Mouse (Mus musculus) embryonic facial prominence, embryonic 15.5 days (tissue): ENCODE measurements around the gene 4932411N23Rik. TPM values are rescaled to one million over a fixed set of nuclear protein-coding genes. Genes with fewer than 3 reads are reported as not detected.
"Not testable (repeated sequence)": the region's sequence is repeated elsewhere in the genome, so short reads cannot be mapped to it uniquely, and the experiment has no call there.

ENCODE experiments used
- ATAC-seq: fragments of 200-750 bp; cut with Nextera tagmentation; 2 replicates; pipeline ENCODE4 v1.8.0; 2017; ENCODE audit warnings: low read depth, moderate TSS enrichment; ENCODE audit not compliant: insufficient number of reproducible peaks, low FRiP score, low TSS enrichment
- H3K27ac ChIP-seq: fragments of 300-500 bp; sonication (generic); replicated peaks from 2 replicates; pipeline ENCODE4 v1.5.1; 2015; ENCODE audit warnings: mild to moderate bottlenecking, inconsistent platforms
- H3K27me3 ChIP-seq: fragments of 300-500 bp; sonication (generic); 2 replicates; pipeline ENCODE4 v1.6.1; 2015; ENCODE audit warnings: inconsistent platforms
- H3K36me3 ChIP-seq: fragments of 300-500 bp; sonication (generic); 2 replicates; pipeline ENCODE4 v1.6.1; 2015; ENCODE audit warnings: mild to moderate bottlenecking, inconsistent platforms
- H3K4me1 ChIP-seq: fragments of 300-500 bp; sonication (generic); 2 replicates; pipeline ENCODE4 v1.6.1; 2015; ENCODE audit warnings: inconsistent platforms
- H3K4me2 ChIP-seq: fragments of 300-500 bp; sonication (generic); replicated peaks from 2 replicates; pipeline ENCODE4 v1.6.1; 2015; ENCODE audit warnings: mild to moderate bottlenecking, inconsistent platforms
- H3K4me3 ChIP-seq: fragments of 300-500 bp; sonication (generic); replicated peaks from 2 replicates; pipeline ENCODE4 v1.5.1; 2015; ENCODE audit warnings: mild to moderate bottlenecking, inconsistent platforms
- H3K9ac ChIP-seq: fragments of 300-500 bp; sonication (generic); 2 replicates; pipeline ENCODE4 v1.6.1; 2015; ENCODE audit warnings: inconsistent platforms
- H3K9me3 ChIP-seq: fragments of 300-500 bp; sonication (generic); replicated peaks from 2 replicates; pipeline ENCODE4 v1.6.1; 2016; ENCODE audit warnings: inconsistent platforms
- WGBS: fragments of 180-500 bp; shearing (Covaris S2); methylation state at CpG from one replicate; pipeline ENCODE4 v1.1.7; 2015; 5-methylcytosine and 5-hydroxymethylcytosine counted together
- polyA plus RNA-seq: library from polyadenylated mRNA; unstranded; fragments of >200 nt; fragmentation: Nextera tagmentation; extraction: Ambion mirVana; gene quantifications from 2 replicates; pipeline ENCODE4 v1.2.1, GENCODE M21; 2015

4932411N23Rik gene
- polyA plus RNA-seq: not detected in 2 replicates

DNA sequence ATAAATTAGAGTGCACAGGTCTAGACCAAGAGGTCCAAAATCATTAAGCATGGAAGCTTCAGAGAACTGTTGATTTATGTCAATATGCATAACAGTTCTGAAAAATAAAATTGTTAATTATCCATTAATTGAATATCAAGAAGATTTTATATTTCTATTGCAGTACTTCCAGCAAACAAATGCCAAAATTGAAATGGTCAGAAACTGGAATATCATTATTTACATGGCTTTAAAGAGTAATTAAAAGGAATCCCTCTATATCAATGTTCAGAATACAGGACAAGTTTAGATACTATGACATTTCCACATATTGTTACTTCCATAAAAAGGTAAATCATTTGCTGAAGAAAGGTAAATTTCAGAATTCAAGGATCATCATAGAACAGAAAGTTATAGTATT is at the start of gene 4932411N23Rik:
TSS of gene 4932411N23Rik (minus strand) at position 101 of the 400 bp plus-strand sequence.
- H3K27me3 ChIP-seq: no peaks in the 10 kb centered on the region
- no peaks in the 10 kb centered on the region for H3K9me3 ChIP-seq
- H3K36me3 ChIP-seq: no peaks in the 10 kb centered on the region
- no peak within 1 kb of the TSS for H3K27ac ChIP-seq
- no peak within 1 kb of the TSS for H3K9ac ChIP-seq
- H3K4me3 ChIP-seq: no peak within 1 kb of the TSS
- no peaks in the 10 kb centered on the region for H3K4me1 ChIP-seq
- H3K4me2 ChIP-seq: no peak within 1 kb of the TSS
- no peak for ATAC-seq

DNA sequence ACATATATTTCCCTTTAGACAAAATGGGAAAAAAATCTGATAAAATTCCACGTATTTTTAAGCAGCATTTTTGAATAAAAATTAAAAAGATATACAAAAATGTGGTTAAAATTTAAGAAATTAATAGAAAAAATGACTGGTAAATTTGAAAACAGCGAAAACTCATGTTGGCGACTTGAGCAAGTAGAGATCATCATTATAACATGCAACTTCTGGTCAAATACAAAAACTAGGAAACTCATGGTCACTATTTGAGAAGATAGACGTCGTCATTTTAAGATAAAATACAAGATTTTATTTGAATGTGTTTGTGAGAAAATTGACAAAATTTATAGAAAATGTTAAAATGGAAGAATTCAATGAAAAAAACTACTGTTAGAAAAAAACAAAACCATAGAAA is 35.8 kb downstream of the 4932411N23Rik start:
- ATAC-seq: no peak
- H3K4me1 ChIP-seq: no peaks in the 10 kb centered on the region
- H3K27me3 ChIP-seq: no peaks in the 10 kb centered on the region
- H3K9me3 ChIP-seq: no peaks in the 10 kb centered on the region
- H3K36me3 ChIP-seq: no peaks in the 10 kb centered on the region
- WGBS: 80% methylated on average over 5 of the region's 5 CpGs
- no peak overlapping the region for H3K27ac ChIP-seq
- H3K9ac ChIP-seq: no peak overlapping the region
- no peak overlapping the region for H3K4me3 ChIP-seq
- H3K4me2 ChIP-seq: no peak overlapping the region

GRCm38 (mm10) chrX:126777643-126778042 is 38.0 kb downstream of the 4932411N23Rik start:
- H3K4me1 ChIP-seq, H3K9me3 ChIP-seq, H3K4me3 ChIP-seq, ATAC-seq, H3K36me3 ChIP-seq, H3K4me2 ChIP-seq, H3K27ac ChIP-seq, H3K27me3 ChIP-seq, H3K9ac ChIP-seq: not testable (repeated sequence)
- WGBS: 78% methylated on average over 5 of the region's 6 CpGs

DNA sequence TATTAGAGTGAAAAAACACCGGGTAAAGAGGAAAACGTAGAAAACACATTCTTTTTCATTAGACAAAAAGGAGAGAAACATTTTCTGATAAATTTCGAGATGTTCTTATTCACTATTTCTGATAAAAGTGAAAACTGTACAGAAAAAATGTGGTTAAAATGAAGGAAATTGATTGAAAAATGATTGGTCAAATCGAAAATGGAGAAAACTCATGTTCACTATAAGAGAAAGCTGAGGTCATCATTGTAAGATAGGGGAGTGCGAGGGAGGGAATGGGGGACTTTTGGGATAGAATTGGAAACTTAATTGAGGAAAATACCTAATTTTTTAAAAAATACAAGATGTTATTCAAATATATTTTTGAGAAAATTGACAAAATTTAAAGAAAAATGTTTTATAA is 40.8 kb downstream of the 4932411N23Rik start:
- H3K4me2 ChIP-seq, H3K27me3 ChIP-seq, H3K9me3 ChIP-seq, ATAC-seq, H3K4me3 ChIP-seq, H3K9ac ChIP-seq, H3K4me1 ChIP-seq, H3K36me3 ChIP-seq, H3K27ac ChIP-seq: not testable (repeated sequence)
- 78% methylated on average over 5 of the region's 5 CpGs for WGBS

DNA sequence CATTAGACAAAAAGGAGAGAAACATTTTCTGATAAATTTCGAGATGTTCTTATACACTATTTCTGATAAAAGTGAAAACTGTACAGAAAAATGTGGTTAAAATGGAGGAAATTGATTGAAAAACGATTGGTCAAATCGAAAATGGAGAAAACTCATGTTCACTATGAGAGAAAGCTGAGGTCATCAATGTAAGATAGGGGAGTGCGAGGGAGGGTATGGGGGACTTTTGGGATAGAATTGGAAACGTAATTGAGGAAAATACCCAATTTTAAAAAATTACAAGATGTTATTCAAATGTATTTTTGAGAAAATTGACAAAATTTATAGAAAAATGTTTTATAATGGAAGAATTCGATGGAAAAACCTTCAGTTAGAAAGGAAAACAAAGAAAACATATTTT is 42.2 kb downstream of the 4932411N23Rik start:
- not testable (repeated sequence) for H3K9me3 ChIP-seq, H3K27me3 ChIP-seq, ATAC-seq, H3K4me1 ChIP-seq, H3K36me3 ChIP-seq, H3K9ac ChIP-seq, H3K4me3 ChIP-seq, H3K27ac ChIP-seq, H3K4me2 ChIP-seq
- 68% methylated on average over 5 of the region's 6 CpGs for WGBS

Other genes with a start within 250 kb of the 4932411N23Rik start
- gene Gm382, start 224.1 kb upstream of the 4932411N23Rik start, polyA plus RNA-seq: not detected in 2 replicates